Mouse (Mus musculus) myocyte (in vitro differentiated cells): ENCODE measurements around the gene Zfp952. TPM values are rescaled to one million over a fixed set of nuclear protein-coding genes. Genes with fewer than 3 reads are reported as not detected.

Experiments
- H3K27me3 ChIP-seq: one replicate; pipeline ENCODE4 v1.6.1; 2011; ENCODE audit not compliant: control insufficient read depth, insufficient read depth, insufficient read length
- H3K36me3 ChIP-seq: one replicate; pipeline ENCODE4 v1.6.1; 2011; ENCODE audit not compliant: control insufficient read depth, insufficient read depth
- H3K4me2 ChIP-seq: one replicate; pipeline ENCODE4 v1.6.1; 2011; ENCODE audit warnings: low read depth, control low read depth
- H3K4me3 ChIP-seq: one replicate; pipeline ENCODE4 v1.5.1; 2011; ENCODE audit warnings: mild to moderate bottlenecking, control low read depth, moderate library complexity
- H3K79me2 ChIP-seq: one replicate; pipeline ENCODE4 v1.6.1; 2011; ENCODE audit not compliant: control insufficient read depth, insufficient read depth
- H3ac ChIP-seq: one replicate; pipeline ENCODE4 v1.6.1; 2011; ENCODE audit not compliant: control insufficient read depth, insufficient read length
- CEBPB ChIP-seq: IDR thresholded peaks from 2 replicates; pipeline ENCODE4 v1.6.1; 2011; ENCODE audit warnings: mild to moderate bottlenecking, moderate library complexity; ENCODE audit not compliant: poor library complexity, insufficient read depth, severe bottlenecking
- E2F4 ChIP-seq: IDR thresholded peaks from one replicate; pipeline ENCODE4 v1.6.1; 2011; ENCODE audit warnings: mild to moderate bottlenecking, control low read depth, moderate library complexity; ENCODE audit not compliant: insufficient read depth
- MAX ChIP-seq: IDR thresholded peaks from one replicate; pipeline ENCODE4 v1.6.1; 2011; ENCODE audit warnings: low read depth, mild to moderate bottlenecking, control low read depth
- MYOD1 ChIP-seq, 3 experiments: IDR thresholded peaks; one replicate each; pipeline ENCODE4 v1.6.1; 2011; ENCODE audit warnings: control low read depth in 2 of 3, low read depth in 2 of 3, mild to moderate bottlenecking in 2 of 3, moderate library complexity in 1 of 3; ENCODE audit not compliant: insufficient read length in 2 of 3, control insufficient read depth in 1 of 3
- MYOG ChIP-seq, 3 experiments: IDR thresholded peaks; one replicate each; pipeline ENCODE4 v1.6.1; 2011; ENCODE audit warnings: control low read depth in 2 of 3, low read depth in 2 of 3, mild to moderate bottlenecking in 2 of 3; ENCODE audit not compliant: insufficient read length in 2 of 3, control insufficient read depth in 1 of 3, insufficient read depth in 1 of 3
- POLR2A ChIP-seq: IDR thresholded peaks from one replicate; pipeline ENCODE4 v1.6.1; 2011; ENCODE audit warnings: low read depth, mild to moderate bottlenecking, control low read depth, moderate library complexity; ENCODE audit not compliant: insufficient read length
- POLR2AphosphoS2 ChIP-seq: IDR thresholded peaks from one replicate; pipeline ENCODE4 v1.6.1; 2011; ENCODE audit warnings: low read depth, control low read depth; ENCODE audit not compliant: insufficient read length
- REST ChIP-seq: IDR thresholded peaks from one replicate; pipeline ENCODE4 v1.6.1; 2011; ENCODE audit warnings: mild to moderate bottlenecking, control low read depth, moderate library complexity; ENCODE audit not compliant: insufficient read depth, insufficient read length
- SRF ChIP-seq: IDR thresholded peaks from one replicate; pipeline ENCODE4 v1.6.1; 2011; ENCODE audit warnings: low read depth; ENCODE audit not compliant: control insufficient read depth, insufficient read length
- TCF12 ChIP-seq: IDR thresholded peaks from one replicate; pipeline ENCODE4 v1.6.1; 2011; ENCODE audit warnings: mild to moderate bottlenecking, control low read depth; ENCODE audit not compliant: poor library complexity, insufficient read depth, severe bottlenecking
- TCF3 ChIP-seq: IDR thresholded peaks from one replicate; pipeline ENCODE4 v1.6.1; 2011; ENCODE audit warnings: low read depth, control low read depth; ENCODE audit not compliant: insufficient read length
- USF1 ChIP-seq: IDR thresholded peaks from one replicate; pipeline ENCODE4 v1.6.1; 2011; ENCODE audit warnings: low read depth, mild to moderate bottlenecking, control low read depth, moderate library complexity
- polyA plus RNA-seq: library from polyadenylated mRNA; unstranded; fragments of >200 nt; fragmentation: generic; extraction: Trizol; gene quantifications from one replicate; pipeline ENCODE4 v1.2.1, GENCODE M21; 2012; ENCODE audit warnings: missing spikeins

Zfp952 gene
- polyA plus RNA-seq, 1 experiment, result 2.3 TPM

DNA sequence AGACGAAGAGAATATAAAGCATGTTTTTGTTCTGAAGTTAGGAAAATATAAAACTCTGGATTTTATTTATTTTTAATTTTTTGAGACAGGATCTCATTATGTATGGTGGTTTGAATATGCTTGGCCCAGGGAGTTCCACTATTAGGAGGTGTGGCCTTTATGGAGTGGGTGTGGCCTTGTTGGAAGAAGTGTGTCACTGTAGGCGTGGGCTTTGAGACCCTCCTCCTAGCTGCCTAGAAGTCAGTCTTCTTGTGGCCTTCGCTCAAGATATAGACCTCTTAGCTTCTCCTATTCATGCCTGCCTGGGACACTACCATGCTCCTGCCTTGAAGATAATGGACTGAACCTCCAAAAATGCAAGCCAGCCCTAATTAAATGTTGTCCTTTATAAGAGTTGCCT lies 42.8 kb upstream of the Zfp952 start:
- H3K79me2 ChIP-seq, result no peaks in the 10 kb centered on the region
- H3K27me3 ChIP-seq, result no peaks in the 10 kb centered on the region
- H3K36me3 ChIP-seq, result no peaks in the 10 kb centered on the region
- TF ChIP-seq CEBPB, result no peak
- TF ChIP-seq USF1, result no peak
- TF ChIP-seq POLR2A, result no peak
- TF ChIP-seq SRF, result no peak
- TF ChIP-seq REST, result no peak
- no peak for TF ChIP-seq MYOG (IDR thresholded peaks at IDR 0.05; ENCODE audit: control insufficient read depth in 1 of 3, insufficient read depth in 1 of 3, insufficient read length in 2 of 3, low read depth in 2 of 3)
- TF ChIP-seq TCF3, result no peak
- TF ChIP-seq E2F4, result no peak
- no peak for TF ChIP-seq MAX
- TF ChIP-seq TCF12, result no peak
- no peak for TF ChIP-seq MYOD1 (IDR thresholded peaks at IDR 0.05; ENCODE audit: control insufficient read depth in 1 of 3, insufficient read length in 2 of 3, low read depth in 2 of 3)
- TF ChIP-seq POLR2AphosphoS2, result no peak
- H3K4me2 ChIP-seq, result no peak overlapping the region
- H3K4me3 ChIP-seq, result no peak overlapping the region
- no peak overlapping the region for H3ac ChIP-seq

- H3K79me2 ChIP-seq, result no peaks in the 10 kb centered on the region
- H3K4me2 ChIP-seq, result no peak overlapping the region
- TF ChIP-seq REST (no peak), MYOD1 (IDR thresholded peaks at IDR 0.05; ENCODE audit: control insufficient read depth in 1 of 3, insufficient read length in 2 of 3, low read depth in 2 of 3) (no peak), TCF3 (no peak), TCF12 (no peak), SRF (no peak), POLR2AphosphoS2 (no peak), USF1 (no peak), MAX (no peak), CEBPB (no peak), MYOG (IDR thresholded peaks at IDR 0.05; ENCODE audit: control insufficient read depth in 1 of 3, insufficient read depth in 1 of 3, insufficient read length in 2 of 3, low read depth in 2 of 3) (no peak), POLR2A (no peak), E2F4 (no peak)
- H3K27me3 ChIP-seq, result no peaks in the 10 kb centered on the region
- H3K36me3 ChIP-seq, result no peaks in the 10 kb centered on the region
- no peak overlapping the region for H3ac ChIP-seq
- H3K4me3 ChIP-seq, result no peak overlapping the region
Observed at GRCm38 (mm10) chr17:32951006-32951405, 41.9 kb upstream of the Zfp952 start.

DNA sequence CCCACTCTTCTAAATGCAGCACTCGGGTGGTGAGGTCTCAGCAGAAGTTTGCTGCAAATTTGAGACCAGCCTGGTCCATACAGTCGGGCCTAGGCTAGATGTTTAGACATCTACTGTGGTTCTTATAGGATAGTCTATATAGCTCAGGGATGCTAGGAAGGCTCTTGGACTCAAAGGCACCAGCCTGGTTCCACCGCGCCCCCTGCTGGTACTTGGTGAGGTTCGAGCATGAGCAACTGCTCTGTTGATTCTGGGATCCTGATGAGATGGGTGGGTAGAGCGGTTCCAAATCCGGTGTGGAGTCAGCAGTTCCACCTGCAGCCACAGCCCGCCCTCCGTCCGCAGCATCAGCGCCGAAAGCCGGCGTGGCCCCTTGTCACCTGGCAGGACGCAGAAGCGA lies 41.5 kb upstream of the Zfp952 start:
- H3K4me2 ChIP-seq, result no peak overlapping the region
- H3ac ChIP-seq, result no peak overlapping the region
- no peaks in the 10 kb centered on the region for H3K36me3 ChIP-seq
- no peaks in the 10 kb centered on the region for H3K27me3 ChIP-seq
- H3K79me2 ChIP-seq, result no peaks in the 10 kb centered on the region
- H3K4me3 ChIP-seq, result no peak overlapping the region
- no peak for TF ChIP-seq E2F4
- no peak for TF ChIP-seq MYOG (IDR thresholded peaks at IDR 0.05; ENCODE audit: control insufficient read depth in 1 of 3, insufficient read depth in 1 of 3, insufficient read length in 2 of 3, low read depth in 2 of 3)
- TF ChIP-seq SRF, result no peak
- TF ChIP-seq POLR2A, result no peak

- peak overlapping the region; percentile 82 for H3K4me2 ChIP-seq
- peaks cover 31% of the 10 kb centered on the region for H3K79me2 ChIP-seq
- peak overlapping the region; percentile 8 for H3ac ChIP-seq
- H3K36me3 ChIP-seq, result no peaks in the 10 kb centered on the region
- TF ChIP-seq TCF3 (no peak), CEBPB (no peak), TCF12 (no peak), MYOD1 (IDR thresholded peaks at IDR 0.05; ENCODE audit: control insufficient read depth in 1 of 3, insufficient read length in 2 of 3, low read depth in 2 of 3) (no peak), SRF (no peak)
- H3K27me3 ChIP-seq, result no peaks in the 10 kb centered on the region
- peak overlapping the region; percentile 73 for H3K4me3 ChIP-seq
Observed at GRCm38 (mm10) chr17:32965253-32965622, 27.7 kb upstream of the Zfp952 start.

DNA sequence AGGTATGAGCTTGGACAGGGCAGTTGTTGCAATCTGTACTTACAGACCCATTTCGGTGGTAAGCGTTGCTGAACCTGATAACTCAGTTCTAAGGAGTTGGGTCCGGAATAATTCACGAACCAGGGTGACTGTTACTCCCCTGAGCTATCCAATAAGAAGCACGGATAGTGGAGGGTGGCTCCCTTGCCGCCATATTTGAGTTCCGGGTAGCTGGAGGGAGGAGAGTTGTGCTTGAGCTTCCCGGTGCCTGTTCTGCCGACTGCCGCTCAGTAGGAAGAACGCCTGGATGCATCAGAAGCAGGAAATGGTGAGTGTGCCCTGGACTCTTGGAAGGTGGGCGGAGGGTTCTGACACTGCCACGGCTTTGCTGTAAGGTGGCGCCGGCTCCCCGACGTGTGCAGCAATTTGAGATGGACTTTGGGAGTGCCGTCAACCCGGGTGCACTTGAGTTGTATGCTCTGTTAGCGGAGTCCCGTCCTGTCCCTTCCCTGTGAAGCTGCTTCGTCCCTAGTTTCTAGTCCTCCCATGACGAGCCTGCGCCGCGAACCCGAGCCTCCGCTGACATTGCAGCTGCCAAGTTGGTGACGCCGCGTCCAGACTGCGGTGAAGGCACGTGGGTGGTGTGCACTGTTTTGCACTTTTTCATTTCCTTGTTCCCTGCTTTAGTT lies 27.2 kb upstream of the Zfp952 start, which contains the start of gene Zfp472:
Zfp472 (plus strand) TSS at position 192 of the 668 bp plus-strand sequence.
- TF ChIP-seq MYOG (IDR thresholded peaks at IDR 0.05; ENCODE audit: control insufficient read depth in 1 of 3, insufficient read depth in 1 of 3, insufficient read length in 2 of 3, low read depth in 2 of 3) (peak in 2 of 3 experiments; percentile 27 to 56), REST (no peak), POLR2A (peak; percentile 17), MYOD1 (IDR thresholded peaks at IDR 0.05; ENCODE audit: control insufficient read depth in 1 of 3, insufficient read length in 2 of 3, low read depth in 2 of 3) (peak in 1 of 3 experiments; percentile 73), E2F4 (peak; percentile 93), SRF (no peak), USF1 (peak; percentile 2), MAX (no peak)
- no peaks in the 10 kb centered on the region for H3K27me3 ChIP-seq

More for the DNA sequence above, 27.2 kb upstream of the Zfp952 start, which contains the start of gene Zfp472:
- peaks cover 32% of the 10 kb centered on the region for H3K79me2 ChIP-seq
- H3K4me3 ChIP-seq, result peak within 1 kb of the TSS; percentile 73
- H3K4me2 ChIP-seq, result peak within 1 kb of the TSS; percentile 96
- peak within 1 kb of the TSS; percentile 8 for H3ac ChIP-seq
- H3K36me3 ChIP-seq, result no peaks in the 10 kb centered on the region
